Comparison of ENCODE assay signal across 9 mouse cellular contexts in the genomic region with DNA sequence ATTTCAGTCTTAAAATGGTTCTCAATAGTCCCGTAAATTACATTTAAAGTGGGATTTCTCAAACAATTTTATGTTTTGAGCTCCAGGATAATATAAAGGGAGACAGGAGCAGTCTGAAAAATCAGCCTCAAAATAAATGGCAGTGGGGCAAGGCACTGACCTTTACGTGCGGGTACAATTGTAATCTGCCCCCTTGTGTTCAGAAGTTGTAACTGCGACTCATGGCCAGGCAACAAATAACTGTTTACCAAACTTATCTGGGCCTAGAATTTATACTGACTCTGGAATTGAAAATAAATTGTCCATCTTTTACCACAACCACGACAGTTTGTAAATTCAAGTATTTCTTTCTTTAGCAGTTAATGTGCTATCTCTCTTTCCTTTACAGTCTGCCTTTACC. TPM values are rescaled to one million over a fixed set of nuclear protein-coding genes. Genes with fewer than 3 reads are reported as not detected.
DNase-seq lines count a peak whose midpoint lies in the region; ATAC-seq and TF ChIP-seq lines count a peak whose summit lies in the region.
"Had no signal": no experiment of that assay in that cellular context is flagged by ENCODE, and none has a peak within 500 bp of the region (broad histone marks: within the 10 kb centered on the region; RNA-seq: fewer than 3 reads in every experiment).

No protein-coding gene starts in this region.

- no peaks in the 10 kb centered on the region for H3K9me3 ChIP-seq in liver, embryonic 14.5 days (ENCODE audit: control insufficient read depth, low read length)
- H3K9me3 ChIP-seq: hindbrain, embryonic 15.5 days had no signal

- no peak overlapping the region for H3K9ac ChIP-seq in liver, embryonic 14.5 days (replicated peaks)
- H3K9ac ChIP-seq: hindbrain, embryonic 15.5 days had no signal

- H3K4me1 ChIP-seq in cerebellum, adult 2 months (ENCODE audit: control insufficient read depth, insufficient read depth, low read length), result no peaks in the 10 kb centered on the region
- 0 out of 4 replicates have a peak, but pooled peaks cover 0 to 2% of the 10 kb centered on the region in 2 experiments for H3K4me1 ChIP-seq in liver, embryonic 14.5 days (replicated peaks; ENCODE audit: control insufficient read depth in 2 of 2, insufficient read depth in 2 of 2, low read length in 1 of 2)
- H3K4me1 ChIP-seq: hindbrain, embryonic 15.5 days had no signal

- H3K27ac ChIP-seq in cerebellum, adult 2 months (ENCODE audit: insufficient read depth, low read length), result no peak overlapping the region
- H3K27ac ChIP-seq in liver, embryonic 14.5 days, result no peak overlapping the region
- H3K27ac ChIP-seq: hindbrain, embryonic 15.5 days had no signal

- DNase-seq in cerebellum, adult 2 months, result peak; percentile 5 to 11
- no peak for DNase-seq in cerebellum, adult 9-11 months
- no peak for DNase-seq in liver, embryonic 14.5 days (ENCODE audit: low read depth in 3 of 3, low spot score in 3 of 3)
- DNase-seq in liver, result no peak
- DNase-seq in R1 (ENCODE audit: low read depth, low spot score), result peak; percentile 41
- peak; percentile 8 for DNase-seq in induced T-regulatory cell, adult 2 months (ENCODE audit: low read depth)
- DNase-seq in MN1 (ENCODE audit: low spot score), result no peak

- H3K4me2 ChIP-seq in liver, embryonic 14.5 days (ENCODE audit: low read depth), result no peak overlapping the region
- H3K4me2 ChIP-seq: hindbrain, embryonic 15.5 days had no signal

- H3K36me3 ChIP-seq in liver, embryonic 14.5 days (replicated peaks; ENCODE audit: control insufficient read depth, insufficient read depth, low read depth), result no peaks in the 10 kb centered on the region
- H3K36me3 ChIP-seq: hindbrain, embryonic 15.5 days had no signal

- TF ChIP-seq POLR2A in cerebellum, adult 2 months (IDR thresholded peaks at IDR 0.05; ENCODE audit: borderline replicate concordance, insufficient read depth, low read length), result no peak

- TF ChIP-seq EP300 in liver, embryonic 14.5 days (IDR thresholded peaks at IDR 0.05; ENCODE audit: low read depth), result no peak

- no peak for ATAC-seq in liver, embryonic 14.5 days (ENCODE audit: insufficient read depth)
- ATAC-seq in megakaryocyte-erythroid progenitor cell, adult 5-6 weeks (replicated peaks; ENCODE audit: low FRiP score, low TSS enrichment, poor library complexity, severe bottlenecking), result no peak

- no peak overlapping the region for H3K4me3 ChIP-seq in cerebellum, adult 2 months (replicated peaks; ENCODE audit: insufficient read depth, low read depth, low read length)
- H3K4me3 ChIP-seq in liver, embryonic 14.5 days (ENCODE audit: insufficient read depth in 1 of 2, low read depth in 2 of 2, low read length in 2 of 2), result no peak overlapping the region
- H3K4me3 ChIP-seq: hindbrain, embryonic 15.5 days had no signal

- peak; percentile 56 for TF ChIP-seq CTCF in cerebellum, adult 2 months (IDR thresholded peaks at IDR 0.05; ENCODE audit: borderline replicate concordance, insufficient read depth, low read depth, low read length)
- TF ChIP-seq CTCF in liver, embryonic 14.5 days (IDR thresholded peaks at IDR 0.05; ENCODE audit: low read depth), result peak; percentile 54

- no peaks in the 10 kb centered on the region for H3K27me3 ChIP-seq in cerebellum, adult 2 months (ENCODE audit: control insufficient read depth, insufficient read depth, low read length)
- no peaks in the 10 kb centered on the region for H3K27me3 ChIP-seq in liver, embryonic 14.5 days (ENCODE audit: control insufficient read depth, insufficient read depth, low read length)
- H3K27me3 ChIP-seq: hindbrain, embryonic 15.5 days had no signal

- 11% methylated on average over 5 of the region's 5 CpGs for WGBS in cerebellum, adult 2 months
- WGBS in liver, embryonic 14.5 days (ENCODE audit: insufficient replicate concordance), result 8% methylated on average over 5 of the region's 5 CpGs

RNA-seq across cellular contexts. Expression of a gene that starts 17.8 kb away (rescaled TPM):
- not detected in 2 replicates for polyA plus RNA-seq in cerebellum, adult 2 months (2012; rRNA removed)
- not detected in 2 replicates for polyA plus RNA-seq in liver, embryonic 14.5 days (2012; rRNA removed)
- not detected in 2 replicates for polyA plus RNA-seq in liver, embryonic 14.5 days (2014; fragmentation: Nextera tagmentation; extraction: Ambion mirVana)
- not detected in 2 replicates for total RNA-seq in megakaryocyte-erythroid progenitor cell, adult 5-6 weeks (2014; fragmentation: Nextera tagmentation)
- not detected in 2 replicates for total RNA-seq in megakaryocyte-erythroid progenitor cell, adult 5-6 weeks (2017)
- polyA plus RNA-seq: hindbrain, embryonic 15.5 days had no signal

RNA-seq across cellular contexts. Expression of a gene that starts 22.6 kb away (rescaled TPM):
- polyA plus RNA-seq in cerebellum, adult 2 months (2012; rRNA removed), result not detected in 2 replicates
- not detected in 2 replicates for polyA plus RNA-seq in liver, embryonic 14.5 days (2012; rRNA removed)
- polyA plus RNA-seq in liver, embryonic 14.5 days (2014; fragmentation: Nextera tagmentation; extraction: Ambion mirVana), result not detected in 2 replicates
- total RNA-seq in megakaryocyte-erythroid progenitor cell, adult 5-6 weeks (2014; fragmentation: Nextera tagmentation), result not detected in 2 replicates
- total RNA-seq in megakaryocyte-erythroid progenitor cell, adult 5-6 weeks (2017), result not detected in 2 replicates
- polyA plus RNA-seq: hindbrain, embryonic 15.5 days had no signal

RNA-seq across cellular contexts. Expression of a gene that starts 25.5 kb away (rescaled TPM):
- not detected in 2 replicates for polyA plus RNA-seq in cerebellum, adult 2 months (2012; rRNA removed)
- polyA plus RNA-seq in liver, embryonic 14.5 days (2012; rRNA removed), result not detected in 2 replicates
- not detected in 2 replicates for polyA plus RNA-seq in liver, embryonic 14.5 days (2014; fragmentation: Nextera tagmentation; extraction: Ambion mirVana)
- not detected in 2 replicates for total RNA-seq in megakaryocyte-erythroid progenitor cell, adult 5-6 weeks (2014; fragmentation: Nextera tagmentation)
- not detected in 2 replicates for total RNA-seq in megakaryocyte-erythroid progenitor cell, adult 5-6 weeks (2017)
- polyA plus RNA-seq: hindbrain, embryonic 15.5 days had no signal

RNA-seq across cellular contexts. Expression of a gene that starts 26.4 kb away (rescaled TPM):
- polyA plus RNA-seq in cerebellum, adult 2 months (2012; rRNA removed), result not detected in 2 replicates
- polyA plus RNA-seq in liver, embryonic 14.5 days (2012; rRNA removed), result not detected in 2 replicates
- polyA plus RNA-seq in liver, embryonic 14.5 days (2014; fragmentation: Nextera tagmentation; extraction: Ambion mirVana), result not detected in 2 replicates
- total RNA-seq in megakaryocyte-erythroid progenitor cell, adult 5-6 weeks (2014; fragmentation: Nextera tagmentation), result not detected in 2 replicates
- not detected in 2 replicates for total RNA-seq in megakaryocyte-erythroid progenitor cell, adult 5-6 weeks (2017)
- polyA plus RNA-seq: hindbrain, embryonic 15.5 days had no signal

RNA-seq across cellular contexts. Expression of a gene that starts 31.4 kb away (rescaled TPM):
- polyA plus RNA-seq in cerebellum, adult 2 months (2012; rRNA removed), result not detected in 2 replicates
- not detected in 2 replicates for polyA plus RNA-seq in liver, embryonic 14.5 days (2012; rRNA removed)
- not detected in 2 replicates for polyA plus RNA-seq in liver, embryonic 14.5 days (2014; fragmentation: Nextera tagmentation; extraction: Ambion mirVana)
- total RNA-seq in megakaryocyte-erythroid progenitor cell, adult 5-6 weeks (2014; fragmentation: Nextera tagmentation), result not detected in 2 replicates
- not detected in 2 replicates for total RNA-seq in megakaryocyte-erythroid progenitor cell, adult 5-6 weeks (2017)
- polyA plus RNA-seq: hindbrain, embryonic 15.5 days had no signal

Comparison
In these comparisons a context has a peak if more than half of its experiments do, and no peak if none do; other contexts are left out.
1. DNase-seq: peak in cerebellum, adult 2 months (2 of 2), R1 (single experiment) and induced T-regulatory cell, adult 2 months (single experiment); none in cerebellum, adult 9-11 months (single experiment), liver, embryonic 14.5 days (0 of 3), liver (single experiment) and MN1 (single experiment).